Mouse (Mus musculus) G1E-ER4 (cell line): ENCODE data around the gene Tbr1. TPM values are rescaled to one million over a fixed set of nuclear protein-coding genes. Genes with fewer than 3 reads are reported as not detected.

ENCODE experiments used
- GATA1 ChIP-seq: IDR thresholded peaks from one replicate; pipeline ENCODE4 v1.8.0; 2012; ENCODE audit warnings: low read length, inconsistent platforms
- polyA plus RNA-seq: library from polyadenylated mRNA; stranded (reverse); fragments of >175 nt; gene quantifications from 2 replicates; pipeline ENCODE4 v1.2.3, GENCODE M21; 2012

Tbr1 gene
- polyA plus RNA-seq, 1 experiment: 0.28 TPM

DNA sequence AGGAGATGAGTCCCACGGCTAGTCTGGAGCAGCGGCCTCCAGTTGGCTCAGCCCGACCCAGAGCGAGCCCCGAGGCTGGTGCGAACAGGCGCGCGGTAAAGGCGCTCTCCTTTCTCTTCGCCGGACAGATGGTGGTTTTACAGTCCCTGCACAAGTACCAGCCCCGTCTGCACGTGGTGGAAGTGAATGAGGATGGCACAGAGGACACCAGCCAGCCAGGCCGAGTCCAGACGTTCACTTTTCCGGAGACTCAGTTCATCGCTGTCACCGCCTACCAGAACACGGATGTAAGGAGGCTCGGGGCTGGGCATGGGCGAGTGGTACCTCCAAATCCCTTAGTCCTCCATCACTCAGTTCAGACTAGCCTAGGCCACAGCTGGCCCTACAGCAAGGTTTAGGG lies 4.4 kb downstream of the Tbr1 start:
- TF ChIP-seq GATA1: no peak

DNA sequence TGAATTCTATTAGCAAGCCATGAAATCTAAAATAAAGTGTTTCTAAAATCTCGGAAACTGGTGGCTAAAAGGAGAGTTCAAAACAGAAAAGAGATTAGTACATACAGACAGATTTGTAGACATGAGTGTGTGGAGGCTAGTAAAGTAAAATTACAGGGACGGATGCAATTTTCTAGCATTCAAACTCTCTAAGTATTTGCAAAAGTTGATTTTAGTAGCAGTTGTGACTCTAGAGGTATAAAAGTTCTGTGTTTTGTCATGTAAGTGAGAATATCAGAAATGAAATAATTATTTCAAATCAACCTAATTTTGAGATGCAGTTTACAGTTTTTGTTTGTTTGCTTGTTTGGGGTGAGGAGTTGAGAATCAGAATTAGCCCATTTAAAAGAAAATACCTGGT lies 5.1 kb downstream of the Tbr1 start:
- no peak for TF ChIP-seq GATA1

DNA sequence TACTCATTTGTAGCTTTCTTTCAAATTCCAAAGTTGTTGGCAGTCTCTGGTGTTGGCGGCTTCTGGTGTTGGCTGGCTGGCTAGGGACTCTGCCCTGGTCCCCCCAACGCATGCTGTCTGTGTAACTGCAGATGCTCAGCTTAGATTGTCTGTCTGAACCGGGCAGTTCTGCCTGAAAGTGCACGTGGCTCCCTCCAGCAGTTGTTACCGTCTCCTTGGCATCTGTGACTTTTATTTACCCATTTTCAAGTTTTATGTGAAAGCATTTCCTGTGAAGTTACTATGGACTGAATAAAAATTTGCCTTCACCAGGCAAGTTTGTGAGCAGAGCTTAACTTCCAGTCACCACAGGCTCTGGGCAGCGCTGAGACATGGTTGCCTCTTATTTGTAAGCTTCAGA lies 6.0 kb downstream of the Tbr1 start:
- TF ChIP-seq GATA1: no peak

DNA sequence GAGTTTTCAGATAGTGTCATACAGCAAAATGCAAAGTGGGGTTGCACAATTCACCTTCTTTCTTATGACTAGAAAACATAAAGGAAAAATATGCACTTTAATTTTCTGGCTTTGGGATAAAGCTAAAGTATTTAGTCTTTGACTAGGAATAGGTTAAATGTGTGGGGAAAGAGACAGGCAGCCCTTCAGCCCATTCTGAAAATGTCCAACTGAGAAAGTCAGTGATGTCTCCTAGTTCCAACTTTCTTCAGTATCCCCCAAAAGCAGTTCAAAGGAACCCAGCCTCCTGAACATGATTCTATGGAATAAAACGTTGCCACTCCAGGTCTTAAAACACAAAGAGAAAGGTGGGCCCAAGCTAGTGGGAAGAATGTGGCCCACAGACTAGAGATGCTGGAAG lies 6.7 kb downstream of the Tbr1 start:
- TF ChIP-seq GATA1: no peak

DNA sequence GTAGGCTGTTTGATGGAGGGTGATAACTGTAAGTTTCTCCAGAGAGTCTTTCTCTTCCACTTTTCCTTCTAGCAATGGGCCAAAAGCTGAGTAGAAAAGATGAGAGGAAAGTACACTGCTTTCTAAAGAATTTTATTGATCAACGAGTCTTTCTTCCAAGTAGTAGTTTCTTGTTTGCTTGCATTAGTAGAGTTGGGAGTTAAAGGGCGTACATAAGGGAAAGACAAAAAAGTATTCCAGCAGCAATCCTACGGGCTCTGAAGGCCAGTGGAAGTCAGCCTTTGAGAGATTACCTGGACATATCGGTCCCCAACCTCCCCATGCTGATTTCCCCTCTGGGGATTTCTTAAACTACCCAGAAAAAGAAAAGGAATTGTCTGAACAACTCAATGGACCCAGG lies 8.0 kb downstream of the Tbr1 start:
- TF ChIP-seq GATA1: no peak

DNA sequence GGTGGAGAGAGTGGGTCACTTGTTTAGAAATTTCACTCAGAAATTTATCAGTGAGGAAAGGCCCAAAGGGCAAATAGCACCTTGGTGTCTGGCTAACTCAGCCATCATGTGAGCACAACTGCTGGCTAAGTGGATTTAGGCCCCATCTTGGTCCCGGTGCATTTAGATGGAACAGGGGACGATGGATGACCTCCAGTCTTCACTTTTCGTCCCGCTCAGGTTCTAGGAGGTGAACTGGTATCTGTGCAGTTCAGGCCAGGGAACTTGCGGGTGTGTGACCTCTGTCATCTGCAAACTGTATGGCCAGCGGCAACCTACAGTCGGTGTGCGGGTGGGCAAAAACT lies 8.4 kb downstream of the Tbr1 start:
- no peak for TF ChIP-seq GATA1

DNA sequence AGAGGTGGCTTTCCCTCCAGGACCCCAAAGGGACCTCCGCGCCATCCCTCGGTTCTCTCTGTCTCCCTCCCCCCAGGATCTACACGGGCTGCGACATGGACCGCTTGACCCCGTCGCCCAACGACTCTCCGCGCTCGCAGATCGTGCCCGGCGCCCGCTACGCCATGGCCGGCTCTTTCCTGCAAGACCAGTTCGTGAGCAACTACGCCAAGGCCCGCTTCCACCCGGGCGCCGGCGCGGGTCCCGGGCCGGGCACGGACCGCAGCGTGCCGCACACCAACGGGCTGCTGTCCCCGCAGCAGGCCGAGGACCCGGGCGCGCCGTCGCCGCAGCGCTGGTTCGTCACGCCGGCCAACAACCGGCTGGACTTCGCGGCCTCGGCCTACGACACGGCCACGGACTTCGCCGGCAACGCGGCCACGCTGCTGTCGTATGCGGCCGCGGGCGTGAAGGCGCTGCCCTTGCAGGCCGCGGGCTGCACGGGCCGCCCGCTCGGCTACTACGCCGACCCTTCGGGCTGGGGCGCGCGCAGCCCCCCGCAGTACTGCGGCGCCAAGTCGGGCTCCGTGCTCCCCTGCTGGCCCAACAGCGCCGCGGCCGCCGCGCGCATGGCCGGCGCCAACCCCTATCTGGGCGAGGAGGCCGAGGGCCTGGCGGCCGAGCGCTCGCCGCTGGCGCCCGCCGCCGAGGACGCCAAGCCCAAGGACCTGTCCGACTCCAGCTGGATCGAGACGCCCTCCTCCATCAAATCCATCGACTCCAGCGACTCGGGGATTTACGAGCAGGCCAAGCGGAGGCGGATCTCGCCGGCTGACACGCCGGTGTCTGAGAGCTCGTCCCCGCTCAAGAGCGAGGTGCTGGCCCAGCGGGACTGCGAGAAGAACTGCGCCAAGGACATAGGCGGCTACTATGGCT lies 9.0 kb downstream of the Tbr1 start:
- TF ChIP-seq GATA1: no peak

DNA sequence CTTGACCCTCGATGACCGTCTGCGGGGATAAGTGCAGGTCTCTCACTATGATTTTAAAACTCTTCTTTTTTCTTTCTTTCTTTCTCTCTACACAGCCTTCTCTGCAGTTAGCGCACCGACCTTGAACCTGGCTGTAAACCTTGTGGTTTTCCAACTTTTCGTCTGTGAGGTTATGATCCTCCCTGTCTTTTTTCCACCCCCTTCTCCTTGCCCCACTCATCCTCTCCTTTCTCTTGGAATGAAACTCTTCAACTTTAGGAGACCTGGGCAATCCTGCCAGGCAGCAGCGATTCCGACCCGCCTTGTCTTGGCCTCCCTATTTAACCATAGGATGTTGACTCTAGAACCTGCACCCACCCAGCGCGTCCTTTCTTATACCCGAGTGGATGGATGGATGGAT lies 9.8 kb downstream of the Tbr1 start:
- no peak for TF ChIP-seq GATA1

DNA sequence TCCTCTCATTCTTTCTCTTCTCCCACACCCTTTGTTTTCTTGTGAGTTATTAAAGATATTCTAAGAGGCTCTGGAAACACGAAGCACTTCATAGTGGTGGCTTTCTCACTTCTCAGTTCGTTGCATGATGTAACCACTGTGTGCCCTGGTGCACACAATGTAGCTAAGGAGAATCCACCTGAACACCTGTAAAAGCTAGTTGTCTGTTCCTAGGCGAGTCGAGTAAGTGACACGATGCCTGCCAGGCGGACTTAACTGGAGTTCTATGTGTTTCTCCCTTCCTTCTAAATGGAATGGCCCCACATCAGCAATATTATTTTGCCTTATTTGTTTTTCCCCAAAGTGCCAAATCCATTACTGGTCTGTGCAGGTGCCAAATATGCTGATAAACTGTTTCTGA lies 10.4 kb downstream of the Tbr1 start:
- TF ChIP-seq GATA1: no peak

DNA sequence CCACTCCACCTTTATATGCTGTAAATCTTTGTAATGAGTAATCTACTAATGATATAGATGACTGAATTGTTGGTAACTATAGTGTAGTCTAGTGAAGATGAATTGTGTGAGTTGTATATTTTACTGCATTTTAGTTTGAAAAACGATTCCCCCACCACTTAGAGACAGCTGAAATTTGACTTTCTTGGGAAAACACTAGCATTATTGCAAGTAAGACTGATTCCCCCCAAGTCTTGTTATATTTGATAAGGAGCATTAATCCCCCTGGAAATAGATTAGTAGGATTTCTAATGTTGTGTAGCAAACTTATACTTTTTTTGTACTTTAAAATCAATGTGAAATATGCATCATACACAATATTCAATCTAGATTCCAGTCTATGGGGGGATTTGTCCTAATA lies 10.8 kb downstream of the Tbr1 start:
- no peak for TF ChIP-seq GATA1

DNA sequence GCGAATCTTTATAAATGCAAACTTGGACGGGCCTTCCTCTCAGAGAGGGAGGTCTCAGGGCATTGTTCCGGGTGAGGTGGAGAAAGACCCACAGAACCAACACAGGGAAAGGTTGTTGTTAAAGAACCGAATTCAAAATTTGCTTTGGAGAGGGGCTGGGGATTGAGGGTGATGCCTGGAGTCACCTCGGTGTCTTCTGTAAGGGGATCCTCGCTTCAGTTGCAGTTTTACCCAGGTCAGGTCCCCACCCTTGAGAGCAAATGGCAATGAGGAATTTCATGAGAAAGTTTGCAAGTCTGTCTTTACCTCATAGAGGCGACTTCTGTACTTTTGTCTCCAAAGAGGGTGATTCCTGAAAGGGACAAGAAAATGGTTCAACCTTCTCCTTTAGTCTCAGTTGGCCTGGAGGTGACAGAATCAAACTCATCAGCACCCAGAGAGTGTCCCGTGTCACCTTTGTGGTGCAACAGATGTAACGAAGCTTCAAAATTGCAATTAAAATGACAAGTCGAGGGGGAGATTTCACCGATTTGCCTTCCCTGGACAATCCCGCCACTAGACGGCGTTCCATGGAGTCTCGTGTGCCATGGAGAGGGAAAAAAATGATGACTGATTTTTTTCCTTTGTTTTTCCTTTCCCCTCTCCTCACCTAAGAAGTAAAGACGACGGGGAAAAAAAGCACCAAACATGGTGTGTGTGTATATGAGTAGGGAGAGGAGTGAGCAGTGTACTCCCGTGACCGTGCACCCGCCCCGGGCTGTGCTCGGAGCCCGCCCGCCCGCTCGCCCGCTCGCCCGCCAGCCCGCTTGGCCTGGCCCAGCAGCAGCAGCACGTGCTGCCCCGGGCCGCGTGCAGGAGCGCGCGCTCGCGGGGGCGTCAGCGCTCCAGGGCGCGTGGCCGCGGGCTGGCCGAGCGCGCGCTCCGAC lies 12.1 kb downstream of the Tbr1 start:
- no peak for TF ChIP-seq GATA1

DNA sequence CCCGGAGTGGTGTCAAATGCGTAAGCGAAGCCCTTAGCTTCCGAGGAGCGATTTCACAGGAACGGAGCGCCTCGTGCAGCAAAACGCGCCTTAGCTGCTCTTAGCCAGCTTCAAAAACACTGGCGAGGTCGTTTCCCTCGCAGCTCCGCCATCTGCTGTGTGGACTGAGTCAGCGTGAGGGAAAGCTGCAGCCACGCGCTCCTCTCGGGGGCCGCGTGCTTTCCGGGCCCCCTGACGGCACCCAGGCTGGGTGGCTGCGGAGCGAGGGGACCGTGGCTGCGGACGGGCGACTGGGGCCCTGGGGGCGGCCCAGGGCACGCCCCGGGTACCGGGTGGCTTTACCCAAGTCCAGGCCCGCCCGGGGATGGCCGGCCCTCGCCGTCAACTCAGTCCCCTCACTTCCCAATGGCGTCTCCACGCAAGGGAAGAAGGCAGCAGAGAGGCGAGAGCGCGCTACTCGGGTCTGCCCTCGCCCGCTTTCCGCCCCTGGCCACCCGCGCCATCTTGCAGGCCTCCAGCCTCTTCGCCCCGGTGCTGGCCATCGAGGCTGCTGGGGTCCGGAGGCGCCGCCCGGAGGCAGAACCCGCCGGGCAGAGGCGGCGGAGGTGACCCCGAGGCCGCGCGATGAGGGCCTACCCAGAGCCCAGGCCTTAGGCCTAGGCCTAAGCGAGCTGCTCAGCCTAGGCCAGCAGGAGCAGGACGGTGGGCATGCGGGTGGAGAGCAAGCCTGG lies 13.0 kb downstream of the Tbr1 start:
- TF ChIP-seq GATA1: no peak

DNA sequence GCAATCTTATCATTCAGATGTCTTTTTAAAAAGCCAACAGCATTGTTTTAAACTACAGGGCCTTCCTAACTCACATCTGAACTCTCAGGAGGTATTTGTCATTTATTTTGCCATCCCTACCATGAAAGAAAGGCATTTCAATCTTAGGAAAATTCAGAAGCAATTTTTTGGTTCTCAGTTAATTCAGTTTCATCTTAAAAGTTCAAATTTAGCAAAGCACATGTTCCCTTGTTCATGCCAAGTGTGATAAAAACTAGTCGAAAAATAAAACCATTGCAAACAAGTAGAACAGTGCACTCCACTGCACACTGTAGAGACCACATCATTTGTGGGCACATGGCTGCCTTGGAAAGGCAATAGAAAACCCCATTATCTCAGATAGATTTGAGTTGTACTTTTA lies 15.5 kb downstream of the Tbr1 start:
- TF ChIP-seq GATA1: no peak

DNA sequence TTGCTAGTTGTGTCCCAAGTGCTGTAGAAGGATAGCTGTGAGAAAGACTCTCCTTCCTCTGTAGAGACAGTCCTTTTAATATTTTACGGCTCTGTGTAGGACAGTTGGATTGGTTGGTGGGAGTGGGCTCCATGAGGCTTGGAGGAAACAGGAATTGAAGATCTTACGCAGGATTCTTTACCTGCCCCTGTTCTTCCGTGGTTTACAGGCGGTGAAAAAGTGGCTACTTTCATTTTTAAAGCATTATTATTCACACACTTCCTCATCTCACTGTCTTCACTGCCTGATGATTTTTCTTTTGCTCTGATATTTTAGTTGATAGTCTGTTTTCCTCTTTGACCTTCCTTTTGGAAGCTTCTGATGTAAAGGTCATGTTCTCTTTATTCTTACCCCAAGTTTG lies 17.5 kb downstream of the Tbr1 start:
- no peak for TF ChIP-seq GATA1

DNA sequence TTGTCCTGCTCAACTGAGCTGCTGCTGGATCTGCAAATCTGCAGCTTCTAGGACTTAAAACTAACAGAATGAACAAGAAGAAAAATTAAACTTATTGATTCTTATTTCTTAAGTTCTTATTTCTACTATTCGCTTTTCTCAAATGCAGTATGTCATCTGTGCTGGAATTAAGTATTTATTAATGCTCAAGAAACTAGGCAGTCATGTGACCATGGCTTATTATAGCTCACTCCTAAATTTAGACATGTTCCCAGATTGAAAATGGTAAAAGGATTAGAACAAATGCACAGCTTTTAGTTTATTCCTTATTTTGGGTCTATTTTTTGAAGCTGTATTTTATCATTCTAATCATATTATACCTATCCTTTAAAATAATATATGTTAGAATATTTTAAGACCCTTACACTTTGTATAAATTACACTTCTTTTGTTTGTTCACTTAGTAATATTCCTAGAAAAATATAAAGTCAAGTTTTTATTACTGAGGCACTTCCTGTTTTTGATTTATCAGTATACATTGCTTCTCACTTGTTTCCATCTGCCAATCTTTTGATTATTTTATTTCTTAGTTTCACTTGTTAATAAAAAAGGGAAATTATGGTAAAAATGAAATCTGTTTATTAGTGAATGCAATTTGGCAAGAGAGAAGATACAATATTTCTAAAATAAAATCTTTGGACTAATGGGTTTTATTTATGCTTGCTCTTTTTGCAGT lies 20.9 kb downstream of the Tbr1 start:
- TF ChIP-seq GATA1: no peak
